Mouse (Mus musculus): ENCODE results near the gene Cpsf6. TPM values are rescaled to one million over a fixed set of nuclear protein-coding genes. Genes with fewer than 3 reads are reported as not detected.

Cpsf6 gene
- polyA plus RNA-seq, 1 experiment: 26.9 TPM

DNA sequence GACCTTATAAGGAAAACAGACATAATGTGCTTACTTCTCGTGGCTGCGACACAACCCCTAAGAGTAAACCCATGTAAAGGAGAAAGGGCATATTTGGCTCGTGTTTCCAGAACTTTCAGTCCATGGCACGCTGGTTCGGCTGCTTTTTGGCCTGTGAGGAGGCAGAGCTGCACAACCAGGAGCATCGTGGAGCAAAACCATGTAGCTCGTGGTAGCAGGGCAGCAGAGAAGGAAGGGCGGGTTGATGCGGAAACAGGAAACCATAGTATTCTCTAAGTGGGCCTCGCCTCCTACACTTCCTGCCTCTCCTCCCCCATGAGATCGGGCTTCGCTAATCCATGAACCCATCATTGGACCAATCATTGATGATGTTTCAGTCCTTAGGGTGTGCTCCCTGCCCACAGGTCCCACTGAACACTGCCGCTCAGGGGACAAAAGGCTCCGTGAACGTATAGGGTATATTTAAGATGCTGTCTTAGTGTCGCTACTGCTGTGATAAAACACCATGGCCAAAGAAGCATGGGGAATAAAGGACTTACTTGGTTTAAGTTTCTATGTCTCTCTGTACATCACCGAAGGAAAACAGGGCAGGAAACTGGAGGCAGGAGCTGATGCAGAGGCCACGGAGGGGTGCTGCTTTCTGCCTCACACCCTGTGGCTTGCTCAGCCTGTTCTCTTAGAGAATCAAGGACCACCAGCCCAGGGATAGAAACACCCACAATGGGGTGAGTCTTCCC lies 18.4 kb upstream of the Cpsf6 start:
- 81% methylated on average over 18 of the region's 18 CpGs for WGBS
- no peak for DNase-seq
- TF ChIP-seq POLR2A (IDR thresholded peaks at IDR 0.05; ENCODE audit: low read depth, low read length) (no peak), CTCF (conservative IDR thresholded peaks at IDR 0.05; ENCODE audit: insufficient read depth, insufficient read length, low read depth, low read length) (no peak)
- no peaks in the 10 kb centered on the region for H3K27me3 ChIP-seq (replicated peaks; ENCODE audit: control insufficient read depth, insufficient read depth, low read length)
- H3K4me1 ChIP-seq (ENCODE audit: control insufficient read depth, insufficient read depth, low read length): no peaks in the 10 kb centered on the region
- H3K4me3 ChIP-seq (ENCODE audit: insufficient read depth, low read depth, low read length): no peak overlapping the region
- no peaks in the 10 kb centered on the region for H3K36me3 ChIP-seq (ENCODE audit: control insufficient read depth, insufficient read depth, low read length)
- no peak overlapping the region for H3K27ac ChIP-seq (ENCODE audit: insufficient read depth, low read depth, low read length)

DNA sequence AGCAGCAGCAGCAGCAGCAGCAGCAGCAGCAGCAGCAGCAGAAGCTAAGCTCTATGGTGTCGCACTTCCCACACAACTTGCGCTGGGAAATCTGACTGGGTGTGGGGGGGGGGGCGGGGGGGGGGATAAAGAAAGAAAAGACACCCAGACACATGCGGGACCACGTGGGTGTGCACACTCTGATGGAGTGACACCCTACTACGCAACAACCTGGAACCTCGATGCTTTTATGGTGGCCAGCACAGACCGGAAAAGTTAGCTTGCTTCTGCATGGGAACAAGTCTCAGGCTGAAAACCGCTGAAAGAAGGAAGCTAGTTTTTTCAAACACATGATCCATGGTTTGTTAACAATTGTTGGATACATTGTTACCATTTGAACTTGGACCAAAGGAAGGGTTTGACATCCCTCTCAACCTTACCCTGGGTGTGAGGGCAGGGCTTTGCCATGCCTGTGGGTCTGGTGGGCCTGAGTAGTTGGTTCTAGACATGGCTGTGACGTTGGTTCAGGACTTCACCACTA lies 17.4 kb upstream of the Cpsf6 start:
- WGBS: 37% methylated on average over 10 of the region's 10 CpGs
- no peak for TF ChIP-seq CTCF (conservative IDR thresholded peaks at IDR 0.05; ENCODE audit: insufficient read depth, insufficient read length, low read depth, low read length)
- TF ChIP-seq POLR2A (IDR thresholded peaks at IDR 0.05; ENCODE audit: low read depth, low read length): no peak
- DNase-seq: no peak
- Histone ChIP-seq H3K27me3 (replicated peaks; ENCODE audit: control insufficient read depth, insufficient read depth, low read length) (no peaks in the 10 kb centered on the region), H3K36me3 (ENCODE audit: control insufficient read depth, insufficient read depth, low read length) (no peaks in the 10 kb centered on the region), H3K27ac (ENCODE audit: insufficient read depth, low read depth, low read length) (no peak overlapping the region), H3K4me3 (ENCODE audit: insufficient read depth, low read depth, low read length) (no peak overlapping the region), H3K4me1 (ENCODE audit: control insufficient read depth, insufficient read depth, low read length) (no peaks in the 10 kb centered on the region)

DNA sequence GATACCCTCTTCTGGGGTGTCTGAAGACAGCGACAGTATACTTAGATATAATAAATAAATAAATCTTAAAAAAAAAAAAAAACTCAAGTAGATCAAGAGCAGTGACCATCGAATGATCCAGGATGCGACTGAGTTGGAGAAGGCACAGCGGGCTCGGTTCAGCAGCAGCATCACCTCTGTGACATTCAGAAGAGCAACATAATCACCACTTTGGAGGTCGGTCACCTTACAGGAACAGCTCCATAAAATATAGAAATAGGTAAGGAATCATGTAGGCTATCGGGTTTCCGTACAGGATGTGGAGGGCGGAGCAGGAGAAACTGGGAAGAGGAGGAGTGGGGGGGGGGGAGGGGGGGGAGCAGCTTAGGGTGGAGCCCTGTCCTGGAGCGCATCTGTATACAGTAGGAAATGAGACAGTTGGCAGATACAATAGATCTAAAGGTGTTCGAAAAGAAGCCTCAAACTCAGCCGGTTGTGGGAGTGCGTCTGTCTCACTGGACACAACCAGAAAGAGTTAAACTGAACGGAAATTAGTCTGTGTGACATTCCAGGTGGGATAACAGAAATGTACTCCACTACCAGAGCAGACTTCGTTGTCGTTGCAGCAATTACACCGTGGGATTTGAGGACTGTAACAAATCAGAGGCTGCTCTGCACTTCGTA lies 16.7 kb upstream of the Cpsf6 start:
- Histone ChIP-seq H3K27ac (ENCODE audit: insufficient read depth, low read depth, low read length) (no peak overlapping the region), H3K36me3 (ENCODE audit: control insufficient read depth, insufficient read depth, low read length) (no peaks in the 10 kb centered on the region), H3K27me3 (replicated peaks; ENCODE audit: control insufficient read depth, insufficient read depth, low read length) (no peaks in the 10 kb centered on the region), H3K4me3 (ENCODE audit: insufficient read depth, low read depth, low read length) (no peak overlapping the region), H3K4me1 (ENCODE audit: control insufficient read depth, insufficient read depth, low read length) (no peaks in the 10 kb centered on the region)
- DNase-seq: no peak
- TF ChIP-seq POLR2A (IDR thresholded peaks at IDR 0.05; ENCODE audit: low read depth, low read length) (no peak), CTCF (conservative IDR thresholded peaks at IDR 0.05; ENCODE audit: insufficient read depth, insufficient read length, low read depth, low read length) (no peak)
- WGBS: 22% methylated on average over 17 of the region's 18 CpGs

DNA sequence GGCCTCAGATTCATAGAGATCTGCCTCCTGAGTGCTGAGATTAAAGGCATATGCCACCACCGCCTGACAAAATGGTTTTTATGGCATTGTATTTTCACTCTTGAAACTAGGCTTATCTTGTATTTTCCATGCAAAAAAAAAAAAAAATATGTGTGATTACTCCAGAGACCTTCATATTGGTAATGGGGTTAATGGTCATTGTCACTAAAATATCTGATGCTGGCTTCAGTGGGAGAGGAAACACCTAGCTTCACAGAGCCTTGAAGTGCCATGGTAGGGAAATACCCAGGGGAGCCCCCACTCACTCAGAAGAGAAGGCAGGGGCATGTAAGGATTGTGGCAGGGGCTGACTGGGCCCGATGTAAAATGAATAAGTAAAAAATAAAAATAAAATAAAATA lies 16.0 kb upstream of the Cpsf6 start:
- Histone ChIP-seq H3K27ac (ENCODE audit: insufficient read depth, low read depth, low read length) (no peak overlapping the region), H3K4me1 (ENCODE audit: control insufficient read depth, insufficient read depth, low read length) (no peaks in the 10 kb centered on the region), H3K4me3 (ENCODE audit: insufficient read depth, low read depth, low read length) (no peak overlapping the region), H3K27me3 (replicated peaks; ENCODE audit: control insufficient read depth, insufficient read depth, low read length) (no peaks in the 10 kb centered on the region), H3K36me3 (ENCODE audit: control insufficient read depth, insufficient read depth, low read length) (no peaks in the 10 kb centered on the region)
- no peak for DNase-seq
- 97% methylated on average over 2 of the region's 2 CpGs for WGBS
- no peak for TF ChIP-seq POLR2A (IDR thresholded peaks at IDR 0.05; ENCODE audit: low read depth, low read length)
- no peak for TF ChIP-seq CTCF (conservative IDR thresholded peaks at IDR 0.05; ENCODE audit: insufficient read depth, insufficient read length, low read depth, low read length)

DNA sequence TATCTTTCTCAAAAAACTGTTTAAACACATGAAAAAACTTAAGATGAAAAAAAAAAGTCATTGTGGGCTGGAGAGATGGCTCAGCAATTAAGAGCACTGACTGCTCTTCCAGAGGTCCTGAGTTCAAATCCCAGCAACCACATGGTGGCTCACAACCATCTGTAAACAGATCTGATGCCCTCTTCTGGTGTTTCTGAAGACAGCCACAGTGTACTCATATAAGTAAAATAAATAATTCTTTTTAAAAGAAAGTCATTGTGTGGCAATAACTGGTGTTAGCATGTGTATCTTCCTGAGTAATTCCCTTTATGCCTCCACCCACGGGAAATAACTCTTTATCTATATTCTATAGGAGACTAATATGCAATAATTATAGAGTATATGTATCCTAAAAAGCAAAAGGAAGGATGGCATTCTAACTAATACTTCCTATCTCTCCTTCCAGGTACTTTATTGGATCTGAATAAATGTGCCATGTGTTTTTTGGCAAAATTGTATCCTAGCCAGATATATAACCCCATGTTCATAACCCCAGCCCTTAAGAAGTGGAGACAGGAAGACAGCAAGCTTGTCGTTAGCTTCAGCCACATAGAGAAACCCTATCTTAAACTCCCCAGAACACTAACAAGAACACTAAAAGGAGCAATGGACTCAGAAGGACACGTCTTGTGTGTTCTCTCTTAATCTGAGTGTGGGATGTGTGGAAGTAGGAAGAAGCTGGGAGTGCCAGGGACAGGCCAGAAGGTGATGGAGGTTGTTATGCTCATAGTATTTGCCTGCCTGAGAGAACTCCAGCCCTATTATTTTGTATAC lies 15.1 kb upstream of the Cpsf6 start:
- no peak overlapping the region for H3K27ac ChIP-seq (ENCODE audit: insufficient read depth, low read depth, low read length)
- H3K36me3 ChIP-seq (ENCODE audit: control insufficient read depth, insufficient read depth, low read length): no peaks in the 10 kb centered on the region
- no peaks in the 10 kb centered on the region for H3K4me1 ChIP-seq (ENCODE audit: control insufficient read depth, insufficient read depth, low read length)
- no peak overlapping the region for H3K4me3 ChIP-seq (ENCODE audit: insufficient read depth, low read depth, low read length)
- WGBS: 90% methylated on average over 3 of the region's 3 CpGs
- TF ChIP-seq CTCF (conservative IDR thresholded peaks at IDR 0.05; ENCODE audit: insufficient read depth, insufficient read length, low read depth, low read length): no peak
- DNase-seq: no peak
- H3K27me3 ChIP-seq (replicated peaks; ENCODE audit: control insufficient read depth, insufficient read depth, low read length): no peaks in the 10 kb centered on the region

DNA sequence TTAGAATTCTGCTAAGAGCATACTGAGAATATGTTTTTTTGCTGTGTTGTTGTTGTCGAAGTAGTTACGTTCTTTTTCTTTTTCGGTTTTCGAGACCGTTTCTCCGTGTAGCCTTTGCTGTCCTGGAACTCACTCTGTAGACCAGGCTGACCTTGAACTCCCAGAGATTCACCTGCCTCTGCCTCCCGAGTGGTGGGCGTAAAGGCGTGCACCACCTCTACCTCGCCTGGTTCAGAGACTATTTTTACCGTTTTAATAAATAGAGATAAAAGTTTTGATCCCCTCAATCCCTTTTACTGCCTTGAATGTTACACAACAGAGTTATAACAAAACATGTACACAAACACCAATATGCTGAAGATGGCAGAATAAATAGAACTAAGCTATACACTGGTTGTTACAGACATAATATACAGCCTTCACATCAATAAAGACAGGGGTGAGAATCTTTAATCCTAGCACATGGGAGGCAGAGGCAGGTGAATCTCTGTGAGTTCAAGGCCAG lies 14.1 kb upstream of the Cpsf6 start:
- no peak for DNase-seq
- no peak overlapping the region for H3K27ac ChIP-seq (ENCODE audit: insufficient read depth, low read depth, low read length)
- WGBS: 65% methylated on average over 11 of the region's 11 CpGs
- no peak for TF ChIP-seq CTCF (conservative IDR thresholded peaks at IDR 0.05; ENCODE audit: insufficient read depth, insufficient read length, low read depth, low read length)
- no peak for TF ChIP-seq POLR2A (IDR thresholded peaks at IDR 0.05; ENCODE audit: low read depth, low read length)
- H3K4me3 ChIP-seq (ENCODE audit: insufficient read depth, low read depth, low read length): peak overlapping the region; percentile 45; the same call in 1 of the 2 replicates
- no peaks in the 10 kb centered on the region for H3K36me3 ChIP-seq (ENCODE audit: control insufficient read depth, insufficient read depth, low read length)
- no peaks in the 10 kb centered on the region for H3K4me1 ChIP-seq (ENCODE audit: control insufficient read depth, insufficient read depth, low read length)
- no peaks in the 10 kb centered on the region for H3K27me3 ChIP-seq (replicated peaks; ENCODE audit: control insufficient read depth, insufficient read depth, low read length)

All from kidney, adult 2 months (tissue).